Comparison of ENCODE assay signal across 18 mouse cellular contexts in the genomic region with DNA sequence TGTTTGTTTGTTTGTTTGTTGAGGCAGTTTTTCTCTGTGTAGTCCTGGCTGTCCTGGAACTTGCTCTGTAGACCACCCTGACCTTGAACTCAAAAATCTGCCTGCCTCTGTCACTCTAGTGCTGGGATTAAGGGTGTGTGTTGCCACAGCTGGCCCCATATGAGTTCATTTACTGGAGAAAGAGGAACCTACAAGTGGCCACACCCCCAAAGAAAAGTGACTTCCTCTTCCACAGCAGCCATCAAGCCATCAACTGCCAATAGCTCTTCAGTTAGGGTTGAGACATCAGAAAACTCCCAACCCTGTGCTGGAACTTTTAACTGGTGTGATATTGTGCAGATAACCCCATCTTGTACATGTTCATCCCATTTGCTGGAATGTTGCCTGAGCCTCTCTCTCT. TPM values are rescaled to one million over a fixed set of nuclear protein-coding genes. Genes with fewer than 3 reads are reported as not detected.
DNase-seq lines count a peak whose midpoint lies in the region; ATAC-seq and TF ChIP-seq lines count a peak whose summit lies in the region.
"Had no signal": no experiment of that assay in that cellular context is flagged by ENCODE, and none has a peak within 500 bp of the region (broad histone marks: within the 10 kb centered on the region; RNA-seq: fewer than 3 reads in every experiment).

No protein-coding gene starts in this region.

- no peaks in the 10 kb centered on the region for H3K36me3 ChIP-seq in lung, postnatal 0 days (ENCODE audit: insufficient read depth, low read length)
- no peaks in the 10 kb centered on the region for H3K36me3 ChIP-seq in MEL (ENCODE audit: control insufficient read depth in 1 of 2, insufficient read depth in 2 of 2, low read length in 2 of 2)
- H3K36me3 ChIP-seq in embryonic facial prominence, embryonic 10.5 days (replicated peaks) = no peaks in the 10 kb centered on the region
- no peaks in the 10 kb centered on the region for H3K36me3 ChIP-seq in midbrain, embryonic 16.5 days (ENCODE audit: control insufficient read depth, insufficient read depth, low read length)
- H3K36me3 ChIP-seq in forebrain, embryonic 14.5 days (ENCODE audit: control insufficient read depth, insufficient read depth, low read length) = no peaks in the 10 kb centered on the region
- H3K36me3 ChIP-seq: embryonic facial prominence, embryonic 13.5 days; forebrain, embryonic 15.5 days; heart, embryonic 13.5 days; hindbrain, embryonic 15.5 days; limb, embryonic 13.5 days; neural tube, embryonic 13.5 days had no signal

- H3K9me3 ChIP-seq in lung, postnatal 0 days (ENCODE audit: low read length) = no peaks in the 10 kb centered on the region
- no peaks in the 10 kb centered on the region for H3K9me3 ChIP-seq in MEL (replicated peaks; ENCODE audit: insufficient read depth, low read length)
- no peaks in the 10 kb centered on the region for H3K9me3 ChIP-seq in embryonic facial prominence, embryonic 10.5 days
- H3K9me3 ChIP-seq in midbrain, embryonic 16.5 days (replicated peaks; ENCODE audit: control insufficient read depth, low read length, poor library complexity, severe bottlenecking) = no peaks in the 10 kb centered on the region
- H3K9me3 ChIP-seq in forebrain, embryonic 14.5 days (replicated peaks; ENCODE audit: control insufficient read depth, low read length) = no peaks in the 10 kb centered on the region
- H3K9me3 ChIP-seq: embryonic facial prominence, embryonic 13.5 days; forebrain, embryonic 15.5 days; heart, embryonic 13.5 days; hindbrain, embryonic 15.5 days; limb, embryonic 13.5 days; neural tube, embryonic 13.5 days had no signal

- no peaks in the 10 kb centered on the region for H3K27me3 ChIP-seq in lung, postnatal 0 days (replicated peaks; ENCODE audit: insufficient read depth, low read length)
- H3K27me3 ChIP-seq in MEL (ENCODE audit: control insufficient read depth in 1 of 2, insufficient read depth in 2 of 2, low read length in 2 of 2) = no peaks in the 10 kb centered on the region
- H3K27me3 ChIP-seq in embryonic facial prominence, embryonic 10.5 days (replicated peaks; ENCODE audit: low read depth, poor library complexity, severe bottlenecking) = no peaks in the 10 kb centered on the region
- no peaks in the 10 kb centered on the region for H3K27me3 ChIP-seq in midbrain, embryonic 16.5 days (ENCODE audit: control insufficient read depth, insufficient read depth, low read depth, low read length)
- H3K27me3 ChIP-seq in forebrain, embryonic 14.5 days (replicated peaks; ENCODE audit: control insufficient read depth, insufficient read depth, low read length) = no peaks in the 10 kb centered on the region
- H3K27me3 ChIP-seq: embryonic facial prominence, embryonic 13.5 days; forebrain, embryonic 15.5 days; heart, embryonic 13.5 days had no signal

- DNase-seq in lung, postnatal 0 days (ENCODE audit: low spot score) = peak; percentile 18
- no peak for DNase-seq in lung, postnatal 4 days
- DNase-seq in MEL (ENCODE audit: low read depth, low spot score) = peak; percentile 91
- no peak for DNase-seq in embryonic facial prominence, embryonic 10.5 days (ENCODE audit: low spot score)
- no peak for DNase-seq in forebrain, embryonic 14.5 days (ENCODE audit: low spot score)
- DNase-seq: adrenal gland, postnatal 25 days; cerebellum, adult 2 months; thymus, postnatal 36 days had no signal

- H3K4me2 ChIP-seq in lung, postnatal 0 days (replicated peaks; ENCODE audit: low read depth, low read length) = no peak overlapping the region
- H3K4me2 ChIP-seq in midbrain, embryonic 16.5 days (ENCODE audit: low read length) = no peak overlapping the region
- no peak overlapping the region for H3K4me2 ChIP-seq in forebrain, embryonic 14.5 days (ENCODE audit: low read length)
- H3K4me2 ChIP-seq: embryonic facial prominence, embryonic 13.5 days; forebrain, embryonic 15.5 days; heart, embryonic 13.5 days; hindbrain, embryonic 15.5 days; limb, embryonic 13.5 days; midbrain, embryonic 11.5 days; neural tube, embryonic 13.5 days had no signal

- no peaks in the 10 kb centered on the region for H3K79me2 ChIP-seq in MEL (ENCODE audit: control insufficient read depth, insufficient read depth, low read length, poor library complexity)

- TF ChIP-seq RAD21 in MEL (IDR thresholded peaks at IDR 0.05; ENCODE audit: low read depth, low read length) = no peak

- no peak for ATAC-seq in lung, postnatal 0 days
- ATAC-seq in hematopoietic stem cell, adult 5-6 weeks (replicated peaks in 1 of 2; ENCODE audit: insufficient read depth in 1 of 2, low FRiP score in 2 of 2, low TSS enrichment in 1 of 2, low read depth in 1 of 2, poor library complexity in 2 of 2, severe bottlenecking in 2 of 2) = peak; percentile 98 to 100
- no peak for ATAC-seq in midbrain, embryonic 16.5 days
- ATAC-seq in forebrain, embryonic 14.5 days = no peak
- ATAC-seq: forebrain, embryonic 15.5 days; intestine, embryonic 16.5 days had no signal

- no peak for TF ChIP-seq POLR2A in MEL (IDR thresholded peaks at IDR 0.05; ENCODE audit: control insufficient read depth in 1 of 2, insufficient read depth in 1 of 2, low read depth in 1 of 2, low read length in 2 of 2, poor library complexity in 1 of 2)

- no peak overlapping the region for H3K9ac ChIP-seq in lung, postnatal 0 days (replicated peaks; ENCODE audit: low read depth)
- H3K9ac ChIP-seq in MEL (ENCODE audit: control insufficient read depth, low read depth, low read length, poor library complexity, severe bottlenecking) = no peak overlapping the region
- no peak overlapping the region for H3K9ac ChIP-seq in midbrain, embryonic 16.5 days (ENCODE audit: low read depth, low read length)
- no peak overlapping the region for H3K9ac ChIP-seq in forebrain, embryonic 14.5 days (ENCODE audit: low read length)
- H3K9ac ChIP-seq: embryonic facial prominence, embryonic 13.5 days; forebrain, embryonic 15.5 days; heart, embryonic 13.5 days; hindbrain, embryonic 15.5 days; limb, embryonic 13.5 days; neural tube, embryonic 13.5 days had no signal

- no peak overlapping the region for H3K4me3 ChIP-seq in lung, postnatal 0 days (ENCODE audit: low read depth, low read length)
- no peak overlapping the region for H3K4me3 ChIP-seq in MEL (ENCODE audit: control insufficient read depth in 1 of 2, insufficient read depth in 1 of 2, low read depth in 2 of 2, low read length in 2 of 2)
- H3K4me3 ChIP-seq in embryonic facial prominence, embryonic 10.5 days = no peak overlapping the region
- H3K4me3 ChIP-seq in midbrain, embryonic 16.5 days (ENCODE audit: low read depth, low read length) = no peak overlapping the region
- H3K4me3 ChIP-seq in forebrain, embryonic 14.5 days (ENCODE audit: low read depth, low read length) = no peak overlapping the region
- H3K4me3 ChIP-seq: embryonic facial prominence, embryonic 13.5 days; forebrain, embryonic 15.5 days; heart, embryonic 13.5 days; hindbrain, embryonic 15.5 days; limb, embryonic 13.5 days; neural tube, embryonic 13.5 days had no signal

- no peak for TF ChIP-seq CTCF in lung, postnatal 0 days (IDR thresholded peaks at IDR 0.05)
- TF ChIP-seq CTCF in MEL (IDR thresholded peaks at IDR 0.05 in 2 of 3, conservative IDR thresholded peaks at IDR 0.05 in 1 of 3; ENCODE audit: control insufficient read depth in 1 of 3, insufficient read depth in 1 of 3, low read depth in 2 of 3, low read length in 3 of 3, poor library complexity in 1 of 3, severe bottlenecking in 1 of 3) = no peak

- H3K27ac ChIP-seq in lung, postnatal 0 days (ENCODE audit: low read length) = no peak overlapping the region
- peak overlapping the region; percentile 8; the same call in 1 of the 2 replicates for H3K27ac ChIP-seq in MEL (ENCODE audit: control insufficient read depth, low read depth, low read length)
- no peak overlapping the region for H3K27ac ChIP-seq in embryonic facial prominence, embryonic 10.5 days (replicated peaks)
- H3K27ac ChIP-seq in midbrain, embryonic 16.5 days (ENCODE audit: low read length) = no peak overlapping the region
- no peak overlapping the region for H3K27ac ChIP-seq in forebrain, embryonic 14.5 days (ENCODE audit: low read depth, low read length)
- H3K27ac ChIP-seq: embryonic facial prominence, embryonic 13.5 days; forebrain, embryonic 15.5 days; heart, embryonic 13.5 days; hindbrain, embryonic 15.5 days; limb, embryonic 13.5 days; neural tube, embryonic 13.5 days had no signal

- H3K4me1 ChIP-seq in lung, postnatal 0 days (ENCODE audit: insufficient read depth, low read depth, low read length) = no peaks in the 10 kb centered on the region
- 0 out of 4 replicates have a peak, but pooled peaks cover 0 to 3% of the 10 kb centered on the region in 2 experiments for H3K4me1 ChIP-seq in MEL (ENCODE audit: control insufficient read depth in 1 of 2, insufficient read depth in 2 of 2, low read length in 2 of 2)
- peaks cover 2% of the 10 kb centered on the region for H3K4me1 ChIP-seq in embryonic facial prominence, embryonic 10.5 days
- H3K4me1 ChIP-seq in midbrain, embryonic 16.5 days (ENCODE audit: control insufficient read depth, insufficient read depth, low read length) = no peaks in the 10 kb centered on the region
- H3K4me1 ChIP-seq in forebrain, embryonic 14.5 days (ENCODE audit: control insufficient read depth, insufficient read depth, low read length) = no peaks in the 10 kb centered on the region
- H3K4me1 ChIP-seq: heart, embryonic 13.5 days; hindbrain, embryonic 15.5 days; neural tube, embryonic 13.5 days had no signal

- no peak for TF ChIP-seq EP300 in lung, postnatal 0 days (IDR thresholded peaks at IDR 0.05)
- peak; percentile 45 to 52; a peak in 3 of 4 replicates for TF ChIP-seq EP300 in MEL (IDR thresholded peaks at IDR 0.05; ENCODE audit: low read depth in 1 of 2, low read length in 2 of 2)

TF ChIP-seq in MEL, 35 proteins besides CTCF, POLR2A, EP300 and RAD21:
- 0 out of 2 replicates have a peak, but pooled peaks have one; percentile 29 for TF ChIP-seq TBP (IDR thresholded peaks at IDR 0.05; ENCODE audit: low read depth, low read length)
- TF ChIP-seq ETS1 (IDR thresholded peaks at IDR 0.05; ENCODE audit: low read depth, low read length) = peak; percentile 60; the same call in 1 of the 2 replicates
- TF ChIP-seq MAX (IDR thresholded peaks at IDR 0.05; ENCODE audit: low read length) = no peak
- 0 out of 2 replicates have a peak, but pooled peaks have one; percentile 3 for TF ChIP-seq GATA1 (IDR thresholded peaks at IDR 0.05; ENCODE audit: low read depth, low read length)
- TF ChIP-seq POLR2AphosphoS2 (IDR thresholded peaks at IDR 0.05; ENCODE audit: low read length) = no peak

RNA-seq across cellular contexts. Expression of a gene that starts 36.3 kb away (rescaled TPM):
- polyA plus RNA-seq in lung, postnatal 0 days (2015; fragmentation: Nextera tagmentation; extraction: Ambion mirVana) = 248 and 252 TPM in 2 replicates
- 170 and 176 TPM in 2 replicates for total RNA-seq in MEL (2012; rRNA removed)
- polyA plus RNA-seq in MEL (2012; ENCODE audit: insufficient read depth in 1 of 2, insufficient read length in 2 of 2, low read depth in 1 of 2, low replicate concordance in 2 of 2, missing spikeins in 1 of 2) = 100 to 1,000 TPM in 1 of 2 experiments, not detected in 1; 126 TPM
- 98.8 and 141 TPM in 2 replicates for total RNA-seq in hematopoietic stem cell, adult 5-6 weeks (2017)
- 281 and 286 TPM in 2 replicates for polyA plus RNA-seq in embryonic facial prominence, embryonic 10.5 days (2016; fragmentation: Nextera tagmentation; extraction: Ambion mirVana)
- 118 and 128 TPM in 2 replicates for polyA plus RNA-seq in midbrain, embryonic 16.5 days (2015; fragmentation: Nextera tagmentation; extraction: Ambion mirVana)
- 219 and 261 TPM in 2 replicates for polyA plus RNA-seq in forebrain, embryonic 14.5 days (2014; fragmentation: Nextera tagmentation; extraction: Ambion mirVana)

Comparison
In these comparisons a context has a peak if more than half of its experiments do, and no peak if none do; other contexts are left out.
1. DNase-seq: peak in lung, postnatal 0 days (single experiment) and MEL (single experiment); none in lung, postnatal 4 days (0 of 2), embryonic facial prominence, embryonic 10.5 days (single experiment) and forebrain, embryonic 14.5 days (single experiment).
2. ATAC-seq: peak in hematopoietic stem cell, adult 5-6 weeks (2 of 2); none in lung, postnatal 0 days (single experiment), midbrain, embryonic 16.5 days (single experiment) and forebrain, embryonic 14.5 days (single experiment).